Mouse (Mus musculus) lung, embryonic 14.5 days (tissue): Measurements from ENCODE around the gene Sgo1. TPM values are rescaled to one million over a fixed set of nuclear protein-coding genes. Genes with fewer than 3 reads are reported as not detected.
"Not testable (repeated sequence)": the region's sequence is repeated elsewhere in the genome, so short reads cannot be mapped to it uniquely, and the experiment has no call there.

ENCODE experiments used
- ATAC-seq: fragments of 200-750 bp; cut with Nextera tagmentation; 2 replicates; pipeline ENCODE4 v1.8.0; 2017; ENCODE audit warnings: mild to moderate bottlenecking, moderate TSS enrichment, moderate library complexity; ENCODE audit not compliant: insufficient read depth
- DNase-seq: peaks from one replicate; pipeline ENCODE4 v3.0.0-alpha.2; 2015
- H3K27ac ChIP-seq: fragments of 300-500 bp; sonication (generic); 2 replicates; pipeline ENCODE4 v1.5.1; 2014; ENCODE audit warnings: low read depth, mild to moderate bottlenecking, moderate library complexity
- H3K27me3 ChIP-seq: fragments of 300-500 bp; sonication (generic); 2 replicates; pipeline ENCODE4 v1.6.1; 2014; ENCODE audit warnings: low read length, control low read depth; ENCODE audit not compliant: insufficient read depth
- H3K36me3 ChIP-seq: fragments of 300-500 bp; sonication (generic); 2 replicates; pipeline ENCODE4 v1.6.1; 2014; ENCODE audit warnings: control low read depth; ENCODE audit not compliant: insufficient read depth
- H3K4me1 ChIP-seq: fragments of 300-500 bp; sonication (generic); 2 replicates; pipeline ENCODE4 v1.6.1; 2014; ENCODE audit warnings: antibody characterized with exemption, control low read depth; ENCODE audit not compliant: insufficient read depth
- H3K4me2 ChIP-seq: fragments of 300-500 bp; sonication (generic); 2 replicates; pipeline ENCODE4 v1.6.1; 2014; ENCODE audit warnings: mild to moderate bottlenecking
- H3K4me3 ChIP-seq: fragments of 300-500 bp; sonication (generic); 2 replicates; pipeline ENCODE4 v1.5.1; 2014; ENCODE audit warnings: low read depth, low read length
- H3K9ac ChIP-seq: fragments of 300-500 bp; sonication (generic); 2 replicates; pipeline ENCODE4 v1.6.1; 2014
- H3K9me3 ChIP-seq: fragments of 300-500 bp; sonication (generic); 2 replicates; pipeline ENCODE4 v1.6.1; 2016; ENCODE audit warnings: low read depth, low read length, control low read depth
- CTCF ChIP-seq: IDR thresholded peaks from 2 replicates; pipeline ENCODE4 v1.5.1; 2016; ENCODE audit warnings: antibody characterized with exemption, low read depth
- WGBS: fragments of 180-500 bp; shearing (Covaris S2); extraction: QIAGEN DNeasy Blood & Tissue Kit; methylation state at CpG from one replicate; pipeline ENCODE4 v1.1.7; 2014; 5-methylcytosine and 5-hydroxymethylcytosine counted together
- polyA plus RNA-seq: library from polyadenylated mRNA; unstranded; fragments of >200 nt; fragmentation: Nextera tagmentation; extraction: Ambion mirVana; gene quantifications from 2 replicates; pipeline ENCODE4 v1.2.1, GENCODE M21; 2014

The Sgo1 gene
- 45.4 and 49.7 TPM in 2 replicates for polyA plus RNA-seq

DNA sequence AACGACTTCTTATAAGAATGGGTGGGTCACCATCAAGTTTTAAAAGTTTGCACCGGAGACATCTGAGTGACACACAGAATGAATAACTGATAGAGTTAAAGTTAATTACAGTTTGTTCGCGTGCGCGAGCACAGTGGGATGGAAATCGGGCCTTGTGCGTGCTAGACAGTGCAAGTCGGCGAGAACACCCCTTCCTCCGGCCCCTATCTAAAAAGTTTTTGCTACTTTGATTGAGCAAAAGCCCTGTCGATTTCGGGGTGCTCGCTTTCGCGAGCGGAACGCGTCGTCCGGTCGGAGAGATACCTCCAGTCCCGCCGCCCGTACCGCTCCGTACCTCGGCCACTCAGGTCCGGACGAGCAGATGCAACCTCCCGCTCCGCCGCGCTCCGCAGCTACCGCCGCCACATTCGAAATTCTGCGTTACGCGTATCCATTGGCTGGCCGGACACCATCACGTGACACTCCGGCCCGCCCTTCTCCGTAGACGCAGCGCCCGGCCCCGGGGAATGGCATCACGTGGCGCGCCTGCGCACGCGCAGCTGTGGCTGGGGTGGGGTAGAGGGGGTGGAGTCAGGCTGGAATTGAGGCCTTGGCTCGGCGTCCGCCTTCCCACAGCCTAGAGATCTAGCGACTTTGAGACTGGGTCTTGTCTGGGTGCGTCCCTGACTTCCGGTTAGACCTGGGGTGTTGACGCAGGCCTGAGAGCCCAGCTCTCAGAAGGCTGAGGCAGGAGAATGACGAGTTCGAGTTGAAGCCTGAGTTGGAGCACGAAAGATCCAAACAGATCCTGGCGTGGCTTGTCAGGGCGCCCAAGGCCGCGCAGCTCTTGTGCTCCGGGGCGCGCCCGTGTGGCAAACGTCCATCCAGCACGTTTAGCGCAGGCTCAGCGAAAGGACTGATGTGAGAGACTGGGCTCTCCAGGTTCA, at the start of gene Sgo1:
TSS of gene Sgo1 (minus strand) at position 457 of the 926 bp plus-strand sequence.
- Histone ChIP-seq H3K4me2 (peak within 1 kb of the TSS; percentile 75), H3K9me3 (no peaks in the 10 kb centered on the region), H3K9ac (peak within 1 kb of the TSS; percentile 77), H3K36me3 (peaks cover 28% of the 10 kb centered on the region), H3K4me3 (peak within 1 kb of the TSS; percentile 62), H3K4me1 (0 out of 2 replicates have a peak, but pooled peaks cover 4% of the 10 kb centered on the region), H3K27me3 (no peaks in the 10 kb centered on the region), H3K27ac (peak within 1 kb of the TSS; percentile 98)
- under 1% methylated on average over 78 of the region's 78 CpGs for whole genome bisulfite sequencing
- DNase-seq (peak; percentile 99), ATAC-seq (peak; percentile 99)
- TF ChIP-seq CTCF = peak; percentile 66

DNA sequence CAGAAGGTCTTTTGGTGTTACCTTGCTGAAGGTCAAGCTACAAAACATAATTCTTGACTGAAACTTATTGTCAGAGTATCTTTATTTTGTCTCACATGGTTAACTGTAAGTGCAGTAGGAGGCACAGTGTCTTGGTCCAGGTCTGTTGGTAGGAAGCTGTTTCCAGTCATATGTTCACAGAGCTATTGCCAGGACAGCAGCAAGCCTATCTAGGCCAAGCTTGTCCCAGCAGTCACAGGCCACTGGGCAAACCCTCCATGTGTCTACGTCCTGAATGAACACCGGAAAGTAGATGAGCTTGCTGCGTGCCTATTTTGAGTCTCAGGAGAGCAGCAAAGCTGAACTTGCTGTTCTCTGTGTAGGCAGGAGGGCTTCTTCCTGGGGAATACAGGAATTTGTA, 29.8 kb upstream of the Sgo1 start:
- ATAC-seq, DNase-seq, H3K27me3 ChIP-seq, H3K4me3 ChIP-seq, H3K27ac ChIP-seq, H3K9me3 ChIP-seq, H3K36me3 ChIP-seq, H3K4me1 ChIP-seq, H3K4me2 ChIP-seq, H3K9ac ChIP-seq: not testable (repeated sequence)
- WGBS = 84% methylated on average over 3 of the region's 3 CpGs

DNA sequence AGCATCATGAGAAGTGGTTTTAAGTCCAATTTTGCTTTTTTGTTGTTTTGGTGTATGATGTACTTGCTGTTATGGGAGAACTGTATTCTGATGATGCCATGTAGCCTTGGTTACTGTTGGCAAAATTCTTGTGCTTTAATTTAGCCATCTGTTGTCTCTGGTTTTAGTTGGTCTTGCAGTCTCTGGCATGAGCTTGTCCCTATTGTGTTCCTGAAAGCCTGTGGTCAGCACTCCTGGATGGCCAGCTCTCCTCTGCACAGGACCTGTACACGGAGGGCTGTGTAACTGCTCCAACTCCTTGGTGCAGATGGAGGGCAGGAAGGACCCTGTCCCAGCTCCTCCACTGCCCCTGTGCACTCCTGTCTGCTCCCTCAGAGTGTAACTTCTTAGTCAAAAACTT, 29.3 kb upstream of the Sgo1 start:
- Histone ChIP-seq H3K27me3 (no peaks in the 10 kb centered on the region), H3K4me1 (no peaks in the 10 kb centered on the region), H3K9ac (no peak overlapping the region), H3K4me3 (no peak overlapping the region), H3K36me3 (no peaks in the 10 kb centered on the region), H3K27ac (no peak overlapping the region), H3K4me2 (no peak overlapping the region), H3K9me3 (no peaks in the 10 kb centered on the region)
- TF ChIP-seq CTCF = no peak
- DNase-seq (no peak), ATAC-seq (no peak)
- 63% methylated on average over 1 of the region's 1 CpGs for WGBS

DNA sequence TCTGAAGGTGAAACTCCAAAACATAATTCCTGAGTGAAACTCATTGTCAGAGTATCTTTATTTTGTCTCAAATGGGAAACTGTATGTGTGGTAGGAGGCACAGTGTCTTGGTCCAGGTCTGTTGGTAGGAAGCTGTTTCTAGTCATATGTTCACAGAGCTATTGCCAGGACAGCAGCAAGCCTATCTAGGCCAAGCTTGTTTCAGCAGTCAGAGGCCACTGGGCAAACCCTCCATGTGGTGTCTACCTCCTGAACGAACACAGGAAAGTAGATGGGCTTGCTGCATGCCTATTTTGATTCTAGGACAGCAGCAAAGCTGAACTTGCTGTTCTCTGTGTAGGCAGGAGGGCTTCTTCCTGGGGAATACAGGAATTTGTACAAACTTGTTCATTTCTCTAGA, 26.0 kb upstream of the Sgo1 start:
- not testable (repeated sequence) for H3K9me3 ChIP-seq, H3K4me2 ChIP-seq, H3K36me3 ChIP-seq, H3K27me3 ChIP-seq, H3K27ac ChIP-seq, H3K9ac ChIP-seq, H3K4me1 ChIP-seq, H3K4me3 ChIP-seq, DNase-seq, ATAC-seq
- WGBS = 55% methylated on average over 1 of the region's 1 CpGs

DNA sequence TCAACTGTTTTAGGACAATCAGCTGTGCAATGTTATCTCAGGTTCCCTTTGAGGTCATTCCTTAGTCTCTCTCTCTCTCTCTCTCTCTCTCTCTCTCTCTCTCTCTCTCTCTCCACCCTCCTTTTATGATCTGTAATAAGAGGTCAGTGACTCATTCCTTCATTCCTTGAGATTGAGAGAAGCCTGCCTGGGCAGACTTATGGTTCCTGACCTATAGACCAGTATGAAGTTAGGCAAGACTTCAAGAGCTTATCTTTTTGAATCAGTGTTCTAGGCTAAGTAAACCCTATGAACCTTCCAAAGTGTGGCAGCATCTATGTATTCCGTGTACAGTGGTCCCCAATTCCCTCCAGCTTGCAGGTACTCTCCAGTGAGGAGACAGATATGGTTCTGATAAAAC, 25.3 kb upstream of the Sgo1 start:
- no peaks in the 10 kb centered on the region for H3K27me3 ChIP-seq

GRCm38 (mm10) chr17:53697521-53697920, 8.4 kb upstream of the Sgo1 start:
- H3K4me3 ChIP-seq, H3K9me3 ChIP-seq, H3K36me3 ChIP-seq, DNase-seq, H3K27ac ChIP-seq, H3K4me1 ChIP-seq, H3K9ac ChIP-seq, ATAC-seq, H3K4me2 ChIP-seq, H3K27me3 ChIP-seq: not testable (repeated sequence)
- WGBS = 89% methylated on average over 8 of the region's 8 CpGs

More for the DNA sequence above, 25.3 kb upstream of the Sgo1 start:
- Histone ChIP-seq H3K4me3 (no peak overlapping the region), H3K9me3 (no peaks in the 10 kb centered on the region), H3K9ac (no peak overlapping the region), H3K27ac (no peak overlapping the region), H3K4me1 (no peaks in the 10 kb centered on the region), H3K36me3 (no peaks in the 10 kb centered on the region), H3K4me2 (no peak overlapping the region)
- TF ChIP-seq CTCF = no peak
- no peak for DNase-seq
- 51% methylated on average over 1 of the region's 1 CpGs for WGBS
- no peak for ATAC-seq

GRCm38 (mm10) chr17:53694039-53694438, 4.9 kb upstream of the Sgo1 start:
- Histone ChIP-seq H3K4me3 (no peak overlapping the region), H3K27me3 (no peaks in the 10 kb centered on the region), H3K9ac (no peak overlapping the region), H3K27ac (no peak overlapping the region), H3K4me1 (no peaks in the 10 kb centered on the region), H3K4me2 (no peak overlapping the region), H3K36me3 (no peaks in the 10 kb centered on the region), H3K9me3 (no peaks in the 10 kb centered on the region)
- ATAC-seq = no peak
- DNase-seq = peak; percentile 57
- peak; percentile 43; the same call in 1 of the 2 replicates for TF ChIP-seq CTCF
- WGBS = 67% methylated on average over 2 of the region's 2 CpGs
